Mouse (Mus musculus) thymus, adult 2 months (tissue): ENCODE measurements around the gene Lhx4. TPM values are rescaled to one million over a fixed set of nuclear protein-coding genes. Genes with fewer than 3 reads are reported as not detected.

ENCODE experiments used
- DNase-seq: peaks from one replicate; pipeline ENCODE4 v3.0.0; 2021
- H3K27ac ChIP-seq: fragments of 200-500 bp; 2 replicates; pipeline ENCODE4 v1.5.1; 2012; ENCODE audit warnings: low read length, control low read depth; ENCODE audit not compliant: control insufficient read depth, insufficient read depth
- H3K27me3 ChIP-seq: fragments of 200-500 bp; 2 replicates; pipeline ENCODE4 v1.6.1; 2012; ENCODE audit warnings: mild to moderate bottlenecking, low read length, moderate library complexity, mixed read lengths; ENCODE audit not compliant: control insufficient read depth, insufficient read depth
- H3K36me3 ChIP-seq: fragments of 200-500 bp; 2 replicates; pipeline ENCODE4 v1.6.1; 2012; ENCODE audit warnings: mild to moderate bottlenecking, low read length, moderate library complexity; ENCODE audit not compliant: control insufficient read depth, insufficient read depth
- H3K4me1 ChIP-seq: fragments of 200-500 bp; replicated peaks from 2 replicates; pipeline ENCODE4 v1.6.1; 2012; ENCODE audit warnings: low read length; ENCODE audit not compliant: control insufficient read depth, insufficient read depth
- H3K4me3 ChIP-seq: fragments of 200-500 bp; 2 replicates; pipeline ENCODE4 v1.5.1; 2012; ENCODE audit warnings: mild to moderate bottlenecking, low read length, control low read depth, moderate library complexity; ENCODE audit not compliant: control insufficient read depth, insufficient read depth
- CTCF ChIP-seq: fragments of 200-500 bp; IDR thresholded peaks from 2 replicates; pipeline ENCODE4 v1.5.1; 2012; ENCODE audit warnings: mild to moderate bottlenecking, control low read depth, low read length, moderate library complexity, borderline replicate concordance; ENCODE audit not compliant: control insufficient read depth, poor library complexity, insufficient read depth; ENCODE audit errors: extremely low read depth
- POLR2A ChIP-seq: fragments of 200-500 bp; IDR thresholded peaks from 2 replicates; pipeline ENCODE4 v1.6.1; 2012; ENCODE audit warnings: mild to moderate bottlenecking, low read length, control low read depth, moderate library complexity; ENCODE audit not compliant: control insufficient read depth, poor library complexity, insufficient read depth; ENCODE audit errors: extremely low read depth
- WGBS: fragments of 180-500 bp; shearing (Covaris S2); methylation state at CpG from one replicate; pipeline ENCODE4 v1.1.7; 2018; 5-methylcytosine and 5-hydroxymethylcytosine counted together
- polyA plus RNA-seq: library from polyadenylated mRNA; depleted of rRNA; stranded (reverse); fragments of >200 nt; gene quantifications from 2 replicates; pipeline ENCODE4 v1.2.3, GENCODE M21; 2012; rRNA removed

Gene Lhx4
- 0.01 TPM in 1 of 2 replicates, not detected in the other for polyA plus RNA-seq

DNA sequence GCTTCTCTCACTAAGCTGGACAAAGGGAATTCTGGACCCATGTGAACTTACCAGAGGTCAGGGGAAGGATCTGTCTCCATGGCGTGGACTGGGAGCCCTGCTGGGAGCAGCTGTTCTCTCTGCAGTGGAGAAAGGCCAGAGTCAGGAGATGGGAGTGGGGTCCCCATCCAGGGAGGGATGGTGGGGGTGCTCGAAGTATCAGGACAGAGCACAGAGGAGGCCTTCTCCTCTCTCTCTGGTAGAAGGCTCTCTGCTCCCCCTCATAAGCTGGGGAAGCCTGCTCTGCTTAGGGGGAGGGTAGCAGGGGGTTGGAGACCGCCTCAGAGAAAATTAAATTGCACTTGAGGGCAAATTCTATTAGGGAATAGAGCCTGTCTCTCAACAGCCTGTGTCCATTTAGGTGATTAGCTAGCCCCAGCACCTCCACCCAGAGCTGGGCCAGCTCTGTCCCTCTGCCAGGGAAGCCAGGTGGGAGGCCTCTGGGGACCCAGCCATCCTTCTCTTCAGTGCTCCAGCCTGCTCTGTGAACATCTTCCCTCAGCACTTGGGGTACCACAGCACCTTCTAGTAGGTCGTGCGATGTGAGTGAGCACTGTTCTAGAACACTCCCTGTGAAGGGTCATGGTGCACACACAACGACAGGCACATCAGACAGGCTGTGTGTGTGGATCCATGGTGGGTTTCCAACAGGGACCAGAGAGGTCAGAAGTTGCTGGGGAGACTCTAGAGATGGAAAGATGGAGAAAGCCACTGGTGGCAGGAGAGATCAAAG lies at the start of gene Lhx4:
TSS of gene Lhx4 (minus strand) at position 201 of the 772 bp plus-strand sequence.
- H3K4me3 ChIP-seq, result no peak within 1 kb of the TSS
- TF ChIP-seq CTCF (no peak), POLR2A (no peak)
- no peaks in the 10 kb centered on the region for H3K36me3 ChIP-seq
- DNase-seq, result no peak
- H3K27me3 ChIP-seq, result no peaks in the 10 kb centered on the region; the same call in 1 of the 2 replicates
- 82% methylated on average over 6 of the region's 6 CpGs for WGBS
- H3K27ac ChIP-seq, result no peak within 1 kb of the TSS
- no peaks in the 10 kb centered on the region for H3K4me1 ChIP-seq

DNA sequence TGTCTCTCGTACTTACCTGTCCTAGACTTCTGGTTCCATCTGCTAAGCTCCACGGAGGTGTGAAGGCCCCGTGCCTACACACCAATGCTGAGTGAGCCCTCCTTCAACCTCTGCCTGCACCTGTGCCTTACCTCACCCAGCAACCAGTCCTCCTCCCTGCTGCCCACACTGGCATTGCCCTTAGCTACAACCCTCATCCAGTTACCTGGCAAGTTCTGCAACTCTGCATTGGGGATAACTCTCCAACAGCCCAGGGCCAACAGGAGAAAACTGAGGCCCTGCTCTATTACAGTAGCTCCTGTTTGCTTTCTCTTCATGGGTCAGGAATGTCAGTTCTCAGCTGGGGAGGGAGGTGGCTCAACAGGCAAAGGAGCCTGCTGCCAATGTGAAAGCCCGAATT lies 46.5 kb upstream of the Lhx4 start:
- peaks cover 4% of the 10 kb centered on the region for H3K4me1 ChIP-seq
- 0 out of 2 replicates have a peak, but pooled peaks cover 3% of the 10 kb centered on the region for H3K36me3 ChIP-seq
- H3K27ac ChIP-seq, result no peak overlapping the region
- 97% methylated on average over 4 of the region's 4 CpGs for WGBS
- no peak for DNase-seq
- H3K27me3 ChIP-seq, result no peaks in the 10 kb centered on the region
- H3K4me3 ChIP-seq, result no peak overlapping the region
- no peak for TF ChIP-seq CTCF
- TF ChIP-seq POLR2A, result no peak

DNA sequence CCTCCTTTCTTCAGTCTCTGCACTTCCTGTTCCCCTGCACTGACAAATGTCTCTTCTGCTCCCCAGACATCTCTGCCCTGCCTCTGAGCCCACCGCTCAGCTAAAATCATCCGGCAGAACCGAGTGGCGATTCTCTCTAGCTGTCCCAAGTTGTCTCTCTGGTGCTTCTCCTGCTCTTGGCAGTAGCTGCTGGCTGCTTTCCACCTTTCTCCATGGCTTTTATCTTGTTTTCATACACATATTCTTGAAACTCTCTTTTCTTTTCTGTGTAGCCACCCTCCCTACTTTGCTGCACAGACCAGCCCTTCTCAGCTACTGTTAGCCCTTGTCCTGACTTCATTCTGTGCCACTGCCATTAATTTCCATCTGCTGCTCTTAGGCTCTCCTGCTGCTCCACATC lies 45.9 kb upstream of the Lhx4 start:
- no peak for DNase-seq
- Histone ChIP-seq H3K36me3 (no peaks in the 10 kb centered on the region), H3K27ac (peak overlapping the region; percentile 36; the same call in 1 of the 2 replicates), H3K4me1 (peaks cover 4% of the 10 kb centered on the region), H3K27me3 (no peaks in the 10 kb centered on the region), H3K4me3 (no peak overlapping the region)
- TF ChIP-seq CTCF (no peak), POLR2A (no peak)
- WGBS, result 83% methylated on average over 4 of the region's 4 CpGs

DNA sequence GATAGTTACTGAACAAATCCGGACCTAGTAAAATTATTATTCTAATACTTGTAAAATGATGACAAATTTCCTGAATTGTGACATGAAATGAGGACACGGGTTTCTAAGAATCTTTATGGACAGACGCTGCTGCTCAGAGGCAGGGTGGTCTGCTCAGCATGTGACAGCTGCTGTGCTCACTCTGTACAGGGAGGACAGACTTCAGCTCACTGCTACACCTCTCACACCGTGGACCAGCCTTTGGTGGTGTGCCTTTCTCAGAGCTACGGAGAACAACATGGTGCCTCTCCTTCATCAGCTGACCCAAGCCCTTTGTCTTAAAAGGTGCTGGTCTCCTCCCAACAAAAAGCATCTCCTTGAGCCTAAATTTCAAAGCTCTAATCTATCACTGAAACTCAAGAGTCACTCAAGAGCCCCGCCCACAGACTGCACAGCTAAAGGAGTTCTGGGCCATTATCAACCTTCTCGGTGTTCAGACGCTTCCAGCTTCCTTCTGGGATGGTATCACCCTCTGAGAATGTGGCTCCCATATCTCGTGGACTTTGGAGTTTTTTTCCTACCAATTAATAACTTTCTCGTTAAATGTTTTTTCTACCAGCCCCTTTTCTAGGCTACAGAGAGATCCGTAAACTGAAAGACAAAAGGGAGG lies 45.4 kb upstream of the Lhx4 start:
- Histone ChIP-seq H3K4me3 (no peak overlapping the region), H3K4me1 (peaks cover 4% of the 10 kb centered on the region), H3K27ac (no peak overlapping the region), H3K36me3 (no peaks in the 10 kb centered on the region), H3K27me3 (no peaks in the 10 kb centered on the region)
- no peak for DNase-seq
- 91% methylated on average over 11 of the region's 11 CpGs for WGBS
- TF ChIP-seq CTCF (no peak), POLR2A (no peak)

DNA sequence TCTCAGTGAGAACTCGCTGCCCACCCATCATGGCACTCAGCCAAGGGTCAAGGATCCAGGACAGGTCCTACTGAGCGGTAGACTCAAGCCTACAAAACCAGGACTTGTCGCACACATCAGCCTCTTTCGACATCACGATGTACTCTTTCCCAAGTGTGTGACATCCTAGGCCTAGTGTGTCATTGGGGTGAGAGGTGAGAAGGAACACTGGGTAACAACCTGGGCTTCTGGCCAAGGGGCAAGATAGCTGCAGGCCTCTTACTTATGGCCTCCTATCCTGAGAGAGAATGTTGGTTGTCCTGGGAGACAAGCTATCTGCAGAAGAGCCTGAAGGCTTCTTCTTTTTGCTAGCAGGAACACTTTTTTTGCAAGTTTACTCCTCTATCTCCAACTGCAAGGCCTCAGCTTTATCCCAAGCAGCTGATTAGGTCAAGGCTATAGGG lies 44.3 kb upstream of the Lhx4 start:
- no peak for DNase-seq
- peaks cover 4% of the 10 kb centered on the region for H3K4me1 ChIP-seq
- no peak for TF ChIP-seq POLR2A
- TF ChIP-seq CTCF, result no peak
- H3K36me3 ChIP-seq, result no peaks in the 10 kb centered on the region
- no peak overlapping the region for H3K4me3 ChIP-seq
- H3K27ac ChIP-seq, result no peak overlapping the region
- no peaks in the 10 kb centered on the region for H3K27me3 ChIP-seq
- WGBS, result 97% methylated on average over 5 of the region's 5 CpGs

DNA sequence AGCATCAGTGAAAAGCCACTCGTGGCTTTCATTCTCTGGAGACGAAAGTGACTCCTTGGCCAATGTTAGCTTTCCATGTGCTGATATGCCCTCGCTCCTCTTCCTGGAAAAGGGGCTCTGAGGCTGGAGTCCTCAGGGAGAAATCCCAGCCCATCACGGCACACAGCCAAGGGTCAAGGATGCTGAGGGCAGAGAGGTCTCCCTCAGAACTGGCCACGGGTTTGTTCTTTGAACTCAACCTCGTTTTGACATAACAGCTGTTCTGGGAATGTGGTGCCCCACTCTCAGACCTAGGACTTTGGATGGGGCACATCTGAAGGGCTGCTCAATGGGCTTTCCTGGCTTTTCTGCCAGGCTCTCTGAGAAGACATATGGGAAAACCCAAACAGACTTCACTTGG lies 43.4 kb upstream of the Lhx4 start:
- Histone ChIP-seq H3K36me3 (no peaks in the 10 kb centered on the region), H3K4me3 (no peak overlapping the region), H3K27ac (no peak overlapping the region), H3K4me1 (peaks cover 4% of the 10 kb centered on the region), H3K27me3 (no peaks in the 10 kb centered on the region)
- WGBS, result 91% methylated on average over 6 of the region's 6 CpGs
- no peak for TF ChIP-seq POLR2A
- no peak for TF ChIP-seq CTCF
- no peak for DNase-seq

DNA sequence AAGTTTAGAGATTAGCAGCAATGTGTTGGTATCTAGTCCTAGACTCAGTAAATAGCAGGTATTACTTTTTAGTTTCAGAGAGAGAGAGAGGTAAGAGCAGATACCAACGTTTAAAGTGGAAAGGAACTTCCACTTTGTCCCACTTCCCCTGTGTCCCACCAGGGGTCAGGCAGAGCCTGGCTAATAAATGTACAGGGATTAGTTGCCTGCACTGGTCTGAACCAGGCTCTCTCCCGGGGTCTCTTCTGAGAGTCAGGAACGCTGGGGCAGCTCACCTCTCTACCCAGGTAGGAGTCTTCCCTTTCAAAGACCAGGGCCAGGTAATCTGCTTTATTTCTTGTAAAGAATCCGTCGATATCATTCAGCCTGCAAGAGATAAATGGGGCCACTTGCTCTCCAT lies 40.4 kb upstream of the Lhx4 start:
- Histone ChIP-seq H3K36me3 (no peaks in the 10 kb centered on the region), H3K4me1 (peaks cover 3% of the 10 kb centered on the region), H3K27ac (no peak overlapping the region), H3K27me3 (no peaks in the 10 kb centered on the region), H3K4me3 (no peak overlapping the region)
- TF ChIP-seq CTCF (no peak), POLR2A (no peak)
- 74% methylated on average over 5 of the region's 5 CpGs for WGBS
- DNase-seq, result no peak
